Mouse (Mus musculus) heart, postnatal 4 days (tissue): ENCODE results near the gene Surf1. TPM values are rescaled to one million over a fixed set of nuclear protein-coding genes. Genes with fewer than 3 reads are reported as not detected.

Experiments
- DNase-seq: peaks from one replicate; pipeline ENCODE4 v3.0.0; 2021
- total RNA-seq, 2 experiments: library from RNA; stranded (reverse); gene quantifications; 2 replicates each; pipeline ENCODE4 v1.2.3; 2021

Surf1 gene
- 10 to 100 TPM; 40.7 to 41.9 TPM for total RNA-seq

- DNase-seq = peak; percentile 77
These were observed at the start of gene Surf1, which contains the start of gene Surf2 for GRCm38 (mm10) chr2:26915927-26916728. Gene Surf1, minus strand, starts transcription at chr2:26916530. Gene Surf2, plus strand, starts transcription at chr2:26916367.

- DNase-seq = no peak
These were observed 48.5 kb upstream of the Surf1 start for GRCm38 (mm10) chr2:26964724-26965370.

- peak; percentile 95 for DNase-seq
These were observed 47.8 kb upstream of the Surf1 start, which contains the start of gene Rexo4 for GRCm38 (mm10) chr2:26963923-26964723. Gene Rexo4, minus strand, starts transcription at chr2:26964386.

- DNase-seq = no peak
These were observed 44.4 kb upstream of the Surf1 start for GRCm38 (mm10) chr2:26960756-26961155.

- DNase-seq = no peak
These were observed 41.1 kb upstream of the Surf1 start for GRCm38 (mm10) chr2:26957488-26957859.

- no peak for DNase-seq
These were observed 40.6 kb upstream of the Surf1 start for GRCm38 (mm10) chr2:26956811-26957487.

GRCm38 (mm10) chr2:26954735-26955395, 38.5 kb upstream of the Surf1 start:
- DNase-seq = no peak

GRCm38 (mm10) chr2:26952866-26953265, 36.5 kb upstream of the Surf1 start:
- no peak for DNase-seq

- DNase-seq = no peak
These were observed 35.9 kb upstream of the Surf1 start for GRCm38 (mm10) chr2:26952193-26952592.

GRCm38 (mm10) chr2:26951346-26951905, 35.1 kb upstream of the Surf1 start:
- DNase-seq = no peak

GRCm38 (mm10) chr2:26950411-26950810, 34.1 kb upstream of the Surf1 start:
- no peak for DNase-seq

GRCm38 (mm10) chr2:26943253-26943652, 26.9 kb upstream of the Surf1 start:
- DNase-seq = no peak

- no peak for DNase-seq
These were observed 25.2 kb upstream of the Surf1 start for GRCm38 (mm10) chr2:26941539-26941938.

GRCm38 (mm10) chr2:26936425-26936824, 20.1 kb upstream of the Surf1 start:
- DNase-seq = no peak

- no peak for DNase-seq
These were observed 19.0 kb upstream of the Surf1 start for GRCm38 (mm10) chr2:26935286-26935685.

- peak; percentile 93 for DNase-seq
These were observed 17.1 kb upstream of the Surf1 start, which contains the start of the genes Surf4 and Stkld1 for GRCm38 (mm10) chr2:26933304-26934055. Gene Surf4, minus strand, starts transcription at chr2:26933928. Gene Stkld1, plus strand, starts transcription at chr2:26934047.

GRCm38 (mm10) chr2:26932473-26933303, 16.4 kb upstream of the Surf1 start:
- peak; percentile 57 for DNase-seq

GRCm38 (mm10) chr2:26930390-26930789, 14.1 kb upstream of the Surf1 start:
- peak; percentile 77 for DNase-seq

GRCm38 (mm10) chr2:26927745-26928476, 11.6 kb upstream of the Surf1 start:
- DNase-seq = no peak
